Mouse (Mus musculus): ENCODE results near the gene Lrch1.

Gene Lrch1

GRCm38 (mm10) chr14:74947376-74948013 is at the start of gene Lrch1:
Gene Lrch1 (minus strand): TSS chr14:74947876.
- DNase-seq, result peak; percentile 99

GRCm38 (mm10) chr14:74997041-74997440 is 49.4 kb upstream of the Lrch1 start:
- DNase-seq, result no peak

GRCm38 (mm10) chr14:74996556-74996955 is 48.9 kb upstream of the Lrch1 start:
- DNase-seq, result no peak

- DNase-seq, result peak; percentile 79
Observed at GRCm38 (mm10) chr14:74990504-74990903, 42.8 kb upstream of the Lrch1 start.

GRCm38 (mm10) chr14:74989909-74990308 is 42.2 kb upstream of the Lrch1 start:
- peak; percentile 82 for DNase-seq

GRCm38 (mm10) chr14:74989322-74989721 is 41.6 kb upstream of the Lrch1 start:
- DNase-seq, result peak; percentile 77

- peak; percentile 43 for DNase-seq
Observed at GRCm38 (mm10) chr14:74986527-74986926, 38.9 kb upstream of the Lrch1 start.

GRCm38 (mm10) chr14:74985658-74986057 is 38.0 kb upstream of the Lrch1 start:
- DNase-seq, result peak; percentile 15

GRCm38 (mm10) chr14:74984817-74985391 is 37.2 kb upstream of the Lrch1 start:
- DNase-seq, result peak; percentile 72

- DNase-seq, result peak; percentile 39
Observed at GRCm38 (mm10) chr14:74983079-74983478, 35.4 kb upstream of the Lrch1 start.

GRCm38 (mm10) chr14:74981016-74981415 is 33.3 kb upstream of the Lrch1 start:
- peak; percentile 53 for DNase-seq

GRCm38 (mm10) chr14:74976972-74977371 is 29.3 kb upstream of the Lrch1 start:
- peak; percentile 90 for DNase-seq

- peak; percentile 97 for DNase-seq
Observed at GRCm38 (mm10) chr14:74974136-74974651, 26.5 kb upstream of the Lrch1 start.

- DNase-seq, result peak; percentile 81
Observed at GRCm38 (mm10) chr14:74972687-74973086, 25.0 kb upstream of the Lrch1 start.

GRCm38 (mm10) chr14:74972216-74972615 is 24.5 kb upstream of the Lrch1 start:
- peak; percentile 90 for DNase-seq

GRCm38 (mm10) chr14:74963402-74963764 is 15.7 kb upstream of the Lrch1 start:
- DNase-seq, result no peak

GRCm38 (mm10) chr14:74962713-74963401 is 15.2 kb upstream of the Lrch1 start:
- peak; percentile 68 for DNase-seq

- peak; percentile 17 for DNase-seq
Observed at GRCm38 (mm10) chr14:74960568-74960967, 12.9 kb upstream of the Lrch1 start.

- peak; percentile 80 for DNase-seq
Observed at GRCm38 (mm10) chr14:74956702-74957101, 9.0 kb upstream of the Lrch1 start.

- DNase-seq, result no peak
Observed at GRCm38 (mm10) chr14:74956234-74956633, 8.6 kb upstream of the Lrch1 start.

GRCm38 (mm10) chr14:74948426-74949240 is 957 bp upstream of the Lrch1 start:
- DNase-seq, result peak; percentile 94

GRCm38 (mm10) chr14:74948014-74948396 is 329 bp upstream of the Lrch1 start:
- DNase-seq, result no peak

GRCm38 (mm10) chr14:74946751-74947375 is 813 bp downstream of the Lrch1 start:
- DNase-seq, result peak; percentile 98
